Mouse (Mus musculus) MEL-GATA-1-ER (cell line): ENCODE measurements around the gene Plbd2.
"Not testable (repeated sequence)": the region's sequence is repeated elsewhere in the genome, so short reads cannot be mapped to it uniquely, and the experiment has no call there.

ENCODE experiments used
- DNase-seq: peaks from one replicate; pipeline ENCODE4 v3.0.0-alpha.2; 2012; ENCODE audit warnings: low read depth; ENCODE audit errors: extremely low read depth

The Plbd2 gene

DNA sequence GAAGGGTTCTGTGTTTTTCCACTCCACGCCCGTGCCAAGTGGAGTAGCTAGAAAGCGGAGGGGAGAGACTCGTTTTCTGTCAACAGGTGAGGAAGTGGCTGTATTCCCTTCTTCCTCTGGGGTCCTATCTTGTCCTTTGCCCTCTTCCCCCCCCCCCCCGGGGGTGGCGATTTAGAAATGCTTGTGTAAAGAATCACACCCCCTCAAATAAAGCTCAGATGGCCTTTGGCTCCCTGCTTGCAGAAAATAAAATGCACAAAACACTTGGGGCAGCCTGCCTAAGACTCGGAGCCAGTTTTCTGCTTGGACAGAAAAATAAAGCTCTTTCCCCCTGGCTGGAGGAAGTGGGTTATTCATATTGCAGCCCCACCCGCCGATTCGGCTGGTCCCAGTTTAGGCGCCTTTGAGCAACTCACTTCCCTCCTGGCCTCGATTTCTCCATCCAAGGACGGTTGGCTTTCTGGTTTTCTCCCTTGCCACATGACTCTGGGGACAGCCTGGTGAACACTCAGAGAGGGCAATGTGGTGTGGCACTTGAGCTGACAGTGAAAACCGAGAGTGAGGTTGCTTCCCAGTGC is 8.3 kb upstream of the Plbd2 start:
- no peak for DNase-seq

DNA sequence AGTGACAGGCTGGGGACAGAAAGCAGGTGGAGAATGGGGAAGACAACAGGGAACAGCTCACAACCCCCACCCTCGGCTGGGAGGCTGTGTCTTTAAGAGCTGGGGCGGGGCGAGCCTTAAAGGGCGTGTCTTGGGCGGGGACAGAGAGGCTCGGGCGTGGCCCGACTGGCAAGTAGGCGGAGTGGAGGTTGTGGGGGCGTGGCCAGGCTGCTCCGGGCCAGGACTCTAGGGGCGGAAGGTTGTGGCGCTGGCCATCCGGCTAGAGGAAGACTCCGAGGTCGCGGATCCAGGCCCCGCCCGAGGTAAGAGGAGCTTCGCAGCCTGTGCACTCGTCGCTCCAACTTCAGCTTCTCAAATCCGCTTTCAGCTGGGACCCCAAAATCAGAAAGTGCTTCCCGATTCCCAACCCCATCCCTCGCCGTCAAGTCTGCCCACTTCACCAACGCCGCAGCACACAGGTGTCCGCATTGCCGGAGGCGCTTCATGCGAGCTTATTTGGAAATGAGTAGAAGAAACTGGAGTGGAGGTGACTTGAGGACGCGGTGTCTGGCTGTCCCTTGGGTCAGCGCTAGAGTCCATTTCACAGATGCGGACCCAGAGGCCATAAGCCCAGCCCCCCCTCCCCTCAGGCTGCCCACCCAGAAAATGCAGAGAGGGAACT is 7.7 kb upstream of the Plbd2 start, which contains the start of gene Slc8b1:
Gene Slc8b1, plus strand, starts transcription at position 187 of the 661 bp plus-strand sequence.
- peak; percentile 50 for DNase-seq

- DNase-seq: no peak
Measured at GRCm38 (mm10) chr5:120507311-120507710, 3.9 kb upstream of the Plbd2 start.

DNA sequence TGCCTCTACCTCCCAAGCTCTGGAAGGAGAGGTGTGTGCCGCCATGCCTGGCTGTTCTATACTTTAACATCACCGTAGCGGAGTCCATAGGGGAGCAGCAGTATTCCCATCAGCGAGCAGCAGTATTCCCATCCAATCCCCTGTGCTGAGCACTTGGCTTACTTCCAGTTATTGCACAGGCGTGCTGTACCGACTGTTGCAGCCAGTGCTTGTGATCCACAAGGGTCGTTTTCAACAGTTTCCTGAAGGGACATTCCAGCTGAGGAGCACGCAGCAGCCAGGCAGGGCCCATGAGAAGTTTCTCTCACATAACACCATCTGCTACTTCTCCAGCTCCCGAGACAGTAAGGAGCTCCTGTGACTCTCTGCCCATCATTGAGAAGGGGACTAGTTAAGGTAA is 3.1 kb upstream of the Plbd2 start:
- DNase-seq: no peak

- no peak for DNase-seq
Measured at GRCm38 (mm10) chr5:120505781-120506180, 2.4 kb upstream of the Plbd2 start.

DNA sequence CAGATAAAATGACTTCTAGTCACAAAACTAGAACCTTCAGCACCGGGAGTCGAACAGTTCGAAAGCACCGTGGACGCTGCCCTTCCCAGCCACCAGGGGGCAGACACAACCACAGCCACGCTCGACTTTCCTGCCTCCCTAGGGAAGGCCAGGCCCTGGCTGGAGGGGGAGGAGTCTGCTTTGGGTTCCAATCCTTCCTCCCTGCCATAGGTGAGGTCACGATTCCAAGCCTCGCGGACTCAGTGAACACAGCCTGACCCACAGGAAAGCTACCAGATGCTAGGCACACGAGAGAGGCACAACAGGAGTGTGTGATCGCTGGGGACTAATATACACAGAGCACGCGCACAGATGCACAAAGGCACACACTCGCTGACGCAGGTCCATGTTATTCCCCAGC is 1.9 kb upstream of the Plbd2 start:
- DNase-seq: peak; percentile 57

DNA sequence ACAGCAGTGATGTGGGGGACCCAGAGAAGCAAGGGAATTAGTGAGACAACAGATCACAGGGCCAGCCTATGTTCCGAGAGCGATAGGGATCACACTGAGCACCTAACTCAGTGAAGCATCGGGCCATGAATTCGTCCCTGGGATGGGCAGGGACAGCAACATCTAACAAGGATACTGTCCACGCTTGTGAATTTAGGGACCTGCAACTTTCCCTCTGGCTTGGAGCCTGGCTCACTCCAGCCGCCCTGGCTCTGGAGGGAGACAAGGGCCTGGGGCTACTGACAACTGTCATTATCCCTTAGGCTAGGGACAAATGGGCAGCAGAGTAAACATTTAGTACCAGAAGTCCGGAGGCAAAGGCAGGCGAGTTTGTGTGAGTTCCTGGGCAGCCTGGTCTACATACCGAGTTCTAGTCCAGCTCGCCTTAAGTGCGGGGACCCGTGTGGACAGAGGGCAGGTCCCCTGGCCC is 716 bp downstream of the Plbd2 start:
- no peak for DNase-seq

DNA sequence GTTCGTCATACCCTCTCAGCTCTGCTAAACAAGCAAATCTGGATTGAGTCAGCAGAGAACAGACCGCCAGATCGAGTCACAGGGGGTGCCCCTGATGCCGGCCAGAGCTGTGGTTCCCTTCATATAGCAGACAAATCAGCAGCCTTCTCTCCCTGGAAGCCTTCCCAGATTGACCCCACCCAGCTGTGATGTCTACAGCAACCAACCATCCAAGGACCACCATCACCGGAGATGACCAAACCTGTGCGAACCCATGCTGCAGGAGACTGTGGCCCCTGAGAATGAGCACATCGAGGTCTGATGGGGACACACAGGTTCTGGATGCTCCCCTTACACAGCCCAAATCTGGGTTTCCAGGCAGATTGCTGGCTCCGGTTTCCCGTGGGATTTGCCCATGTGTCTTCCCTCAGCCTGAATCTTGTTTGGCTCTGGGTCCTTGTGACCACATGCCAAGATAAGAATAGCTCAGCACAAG is 1.2 kb downstream of the Plbd2 start:
- no peak for DNase-seq

- not testable (repeated sequence) for DNase-seq
Measured at GRCm38 (mm10) chr5:120500609-120501008, 2.8 kb downstream of the Plbd2 start.

DNA sequence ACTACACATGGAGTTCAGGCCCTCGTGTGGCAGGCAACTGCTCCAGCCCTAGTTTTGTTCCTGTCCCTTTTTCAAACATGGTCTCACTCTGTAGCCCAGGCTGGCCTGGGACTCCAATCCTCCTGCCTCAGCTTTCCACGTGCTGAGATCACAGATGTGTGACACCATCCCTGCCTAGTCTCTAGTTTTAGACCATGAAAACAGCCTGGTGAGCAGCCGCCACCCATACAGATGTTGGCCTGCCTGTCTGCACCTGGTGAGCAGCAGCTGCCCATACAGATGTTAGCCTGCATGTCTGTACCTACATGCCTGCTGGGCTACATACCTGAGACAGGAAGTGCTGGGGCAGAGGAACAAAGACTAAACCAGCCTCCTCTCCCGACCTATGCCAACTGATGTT is 4.2 kb downstream of the Plbd2 start:
- DNase-seq: no peak

GRCm38 (mm10) chr5:120497071-120497470 is 6.4 kb downstream of the Plbd2 start:
- DNase-seq: no peak

DNA sequence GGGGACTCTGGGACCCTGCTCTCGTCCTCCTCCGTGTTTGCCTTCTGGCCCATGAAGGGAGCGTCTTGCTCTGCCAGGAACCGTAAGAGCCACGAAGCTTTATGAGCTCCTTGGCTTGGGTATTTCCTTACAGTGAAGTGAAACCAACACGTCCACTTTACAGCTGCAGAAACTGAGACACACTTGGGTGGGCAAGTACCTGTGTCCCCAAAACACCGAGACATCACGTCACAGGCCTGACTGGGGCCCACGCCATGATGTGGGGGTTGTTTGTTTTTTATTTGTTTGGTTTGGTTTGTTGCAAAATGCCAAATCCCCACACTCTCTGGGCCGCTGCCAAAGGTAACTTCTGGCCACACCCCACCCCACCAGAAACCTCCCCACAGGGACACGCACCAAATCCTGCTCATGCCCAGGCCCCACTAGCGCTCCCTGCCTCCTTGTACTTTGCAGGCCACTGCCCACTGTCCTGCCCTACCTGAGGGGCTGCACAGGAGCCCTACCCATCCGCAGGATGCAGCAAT is 7.7 kb downstream of the Plbd2 start:
- DNase-seq: no peak

DNA sequence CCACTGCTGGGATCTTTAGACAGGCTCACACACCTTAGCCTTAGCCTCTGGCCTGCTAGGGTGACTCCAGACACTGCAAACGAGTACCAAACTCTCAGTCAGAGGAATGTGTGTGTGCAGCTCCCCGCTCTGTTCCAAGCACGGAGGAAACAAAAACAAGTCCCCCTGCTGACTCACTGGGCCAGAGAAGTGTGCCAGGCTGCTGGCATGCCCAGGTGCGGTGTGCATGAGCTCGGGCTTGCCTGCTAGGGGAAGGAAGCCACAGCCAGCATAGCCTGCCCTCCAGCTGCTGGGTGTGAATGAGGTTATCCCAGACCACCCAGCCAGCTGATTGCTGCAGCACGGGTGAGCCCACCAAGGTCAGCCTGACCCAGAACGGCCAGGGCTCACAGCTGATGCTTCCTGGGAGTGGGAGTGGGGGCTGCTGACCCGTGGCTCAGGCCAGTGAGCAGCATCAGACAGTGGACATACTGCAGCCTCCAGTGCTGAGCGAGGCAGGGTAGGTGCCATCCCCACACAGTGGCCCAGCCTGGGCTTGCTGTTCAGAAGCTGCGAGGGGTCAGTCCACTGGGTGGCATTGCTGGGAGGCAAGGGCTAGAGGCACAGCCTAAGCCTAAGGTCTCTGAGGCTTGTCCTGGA is 8.2 kb downstream of the Plbd2 start:
- DNase-seq: no peak

DNA sequence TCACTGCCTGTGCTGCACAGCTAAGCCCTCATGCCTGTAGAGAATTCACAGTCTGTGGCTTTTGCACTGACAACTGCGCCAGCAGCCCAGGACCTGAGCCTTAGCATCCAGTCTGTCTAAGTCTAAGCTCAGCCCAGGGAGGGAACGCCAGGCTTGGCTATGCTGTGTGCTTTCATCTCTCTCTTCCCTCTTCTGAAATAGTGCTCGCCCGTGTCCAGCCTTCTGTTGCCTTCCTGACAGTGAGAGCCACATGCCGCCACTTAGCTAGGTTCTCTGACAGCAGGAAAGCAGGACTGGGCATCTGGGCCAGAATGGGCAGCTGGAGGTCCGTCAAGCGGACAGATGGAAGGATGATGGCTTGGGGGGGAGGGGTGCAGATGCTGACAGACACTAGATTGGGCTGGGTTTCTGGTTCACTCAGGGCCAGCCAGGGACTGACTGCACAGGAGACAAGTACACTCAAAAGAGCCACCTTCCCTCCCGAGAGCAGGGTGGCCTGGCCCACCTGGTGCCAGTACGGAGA is 9.5 kb downstream of the Plbd2 start:
- no peak for DNase-seq

GRCm38 (mm10) chr5:120493440-120493839 is 10.0 kb downstream of the Plbd2 start:
- DNase-seq: no peak

GRCm38 (mm10) chr5:120492437-120492836 is 11.0 kb downstream of the Plbd2 start:
- no peak for DNase-seq

- DNase-seq: no peak
Measured at GRCm38 (mm10) chr5:120490679-120491192, 12.7 kb downstream of the Plbd2 start.

DNA sequence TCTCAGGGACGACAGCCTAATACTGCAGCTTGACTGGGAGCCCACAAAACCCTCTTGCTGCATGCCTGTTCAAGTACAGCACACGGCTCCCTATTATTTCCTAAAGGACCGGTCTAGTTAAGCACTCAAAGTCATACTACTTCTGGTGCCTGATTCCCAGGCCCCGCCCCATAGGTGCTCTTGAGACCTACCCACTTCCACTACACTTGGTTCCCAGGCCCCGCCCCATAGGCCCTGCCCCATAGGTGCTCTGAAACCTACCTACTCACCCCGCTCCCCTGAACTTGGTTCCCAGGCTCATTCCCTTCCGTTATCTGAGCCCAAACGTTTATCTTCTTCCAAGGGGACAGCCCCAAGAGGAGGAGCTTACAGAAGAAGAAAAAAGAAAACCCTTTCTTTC is 15.6 kb downstream of the Plbd2 start:
- no peak for DNase-seq

DNA sequence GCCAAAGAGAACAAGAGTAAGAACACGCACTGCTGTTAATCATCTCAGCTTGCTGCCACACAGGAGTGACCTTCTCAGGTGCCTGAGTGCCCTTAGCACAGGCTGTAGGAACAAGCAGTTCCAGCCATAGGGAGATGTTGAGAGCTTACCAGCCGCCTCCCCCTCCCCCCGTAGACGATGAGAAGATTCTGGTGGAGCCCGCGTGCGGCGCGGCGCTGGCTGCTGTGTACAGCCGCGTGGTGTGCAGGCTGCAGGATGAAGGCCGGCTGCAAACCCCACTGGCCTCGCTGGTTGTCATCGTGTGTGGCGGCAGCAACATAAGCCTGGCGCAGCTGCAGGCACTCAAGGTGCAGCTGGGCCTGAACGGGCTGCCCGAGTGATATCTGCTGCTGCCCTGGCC is 20.0 kb downstream of the Plbd2 start:
- no peak for DNase-seq

DNA sequence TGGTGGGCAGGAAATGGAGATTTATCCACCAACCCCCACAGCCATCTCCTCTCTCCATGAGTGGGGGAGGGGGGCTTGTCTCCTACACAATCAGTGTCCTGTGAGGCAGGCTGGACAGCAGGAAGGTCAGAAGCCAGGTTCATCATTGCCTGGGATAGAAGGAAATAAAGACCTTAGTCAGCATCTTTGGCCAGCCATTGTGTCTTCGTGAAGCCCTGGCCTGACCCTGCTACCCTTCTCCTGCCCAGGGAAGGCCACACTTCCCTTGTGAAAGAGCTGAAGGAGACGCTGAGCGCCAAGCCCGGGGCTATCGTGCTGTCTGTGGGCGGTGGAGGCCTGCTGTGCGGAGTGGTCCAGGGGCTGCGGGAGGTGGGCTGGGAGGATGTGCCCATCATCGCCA is 22.2 kb downstream of the Plbd2 start:
- DNase-seq: no peak

- no peak for DNase-seq
Measured at GRCm38 (mm10) chr5:120479538-120479937, 23.9 kb downstream of the Plbd2 start.

DNA sequence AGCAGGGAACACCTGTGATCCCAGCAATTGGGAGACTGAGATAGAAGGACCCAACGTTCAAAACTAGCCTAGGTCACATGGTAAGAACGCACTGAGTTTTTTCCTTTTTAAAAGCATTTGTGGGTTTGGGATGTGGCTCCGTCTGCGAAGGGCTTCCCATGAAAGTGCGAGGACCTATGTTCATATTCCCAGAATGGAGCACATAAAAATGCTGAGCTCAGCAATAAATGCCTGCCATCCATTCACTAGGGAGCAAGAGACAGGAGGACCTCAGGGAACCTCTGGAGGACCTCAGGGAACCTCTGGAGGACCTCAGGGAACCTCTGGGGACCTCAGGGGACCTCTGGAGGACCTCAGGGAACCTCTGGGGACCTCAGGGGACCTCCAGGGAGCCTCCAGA is 25.4 kb downstream of the Plbd2 start:
- no peak for DNase-seq
